Mouse (Mus musculus): ENCODE measurements around the gene Kcnd3.

Gene Kcnd3

DNA sequence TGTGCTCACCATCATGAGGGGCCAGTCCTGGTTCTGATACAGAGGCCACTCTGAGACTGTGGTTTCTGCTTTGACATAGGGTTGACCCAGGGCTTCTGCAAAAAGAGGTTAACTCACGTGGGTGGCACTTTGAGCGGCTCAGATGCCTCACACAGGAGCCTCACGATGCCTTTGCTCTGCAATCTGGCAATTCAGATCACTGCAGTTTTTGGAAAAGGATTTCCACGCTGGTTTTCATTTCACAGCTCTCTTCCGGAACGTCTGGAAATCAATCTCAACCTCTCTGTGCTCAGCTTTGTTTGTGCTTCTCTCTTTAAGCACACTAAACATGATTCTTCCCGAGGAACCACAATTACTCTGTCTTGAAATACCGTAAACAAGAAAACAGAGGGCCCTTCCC lies 14.4 kb downstream of the Kcnd3 start:
- no peak for DNase-seq

DNA sequence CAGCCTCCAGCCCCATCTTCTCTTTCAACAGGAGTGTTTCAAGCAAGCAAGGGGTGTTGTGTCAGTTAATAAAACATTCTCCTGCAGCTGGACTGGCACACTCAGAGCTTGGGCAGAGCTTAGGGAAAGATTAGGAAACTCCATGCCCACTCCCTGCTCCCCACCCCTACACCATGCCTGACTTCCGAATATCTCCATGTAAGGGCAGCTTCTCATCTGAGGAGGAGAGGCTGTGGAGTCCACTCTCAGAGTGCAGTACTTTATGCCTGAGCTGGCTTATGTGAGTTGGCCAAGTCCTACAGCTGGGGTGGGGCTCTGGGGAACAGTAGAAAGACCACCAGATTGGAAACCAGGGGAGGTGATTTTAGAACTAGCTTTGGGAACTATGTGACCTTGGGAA lies 20.4 kb downstream of the Kcnd3 start:
- DNase-seq: no peak

DNA sequence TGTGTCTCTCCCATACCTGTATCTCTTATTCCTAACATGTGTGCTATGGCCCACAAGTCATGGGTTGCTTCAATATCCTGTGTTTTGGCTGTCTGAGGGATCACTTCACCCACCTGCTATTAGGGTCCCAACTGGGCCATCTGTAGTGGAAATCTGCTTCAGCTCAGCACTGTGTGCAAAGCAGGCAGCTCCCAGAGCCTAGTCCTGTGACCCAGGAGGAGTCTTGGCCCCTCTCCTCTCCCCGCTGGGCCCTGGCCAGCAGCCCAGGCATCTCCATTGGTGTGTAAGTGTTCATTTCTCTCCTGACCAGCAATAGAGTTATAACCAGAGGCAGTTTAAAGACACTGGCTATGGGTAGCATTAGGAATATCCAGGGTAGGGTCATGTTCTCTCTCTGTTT lies 24.3 kb downstream of the Kcnd3 start:
- DNase-seq: peak; percentile 95

DNA sequence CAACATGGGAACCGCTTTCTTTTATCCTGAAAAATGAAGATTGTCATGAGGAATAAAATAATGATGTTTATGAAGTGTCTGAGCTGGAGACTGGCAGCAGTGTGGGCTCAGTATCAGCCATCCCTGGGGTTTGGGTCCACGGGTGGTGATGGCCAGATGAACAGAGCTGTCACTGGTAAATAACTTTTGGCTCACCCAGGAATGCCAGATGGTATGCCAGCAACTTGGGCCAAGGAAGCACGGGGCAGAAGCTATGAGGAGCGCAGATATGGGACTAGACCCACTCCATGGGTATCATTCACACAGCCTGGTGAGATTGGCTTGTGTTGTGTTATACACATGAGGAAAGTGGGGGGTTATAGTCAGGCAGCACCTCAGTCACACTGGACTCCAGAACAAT lies 26.7 kb downstream of the Kcnd3 start:
- DNase-seq: peak; percentile 79

DNA sequence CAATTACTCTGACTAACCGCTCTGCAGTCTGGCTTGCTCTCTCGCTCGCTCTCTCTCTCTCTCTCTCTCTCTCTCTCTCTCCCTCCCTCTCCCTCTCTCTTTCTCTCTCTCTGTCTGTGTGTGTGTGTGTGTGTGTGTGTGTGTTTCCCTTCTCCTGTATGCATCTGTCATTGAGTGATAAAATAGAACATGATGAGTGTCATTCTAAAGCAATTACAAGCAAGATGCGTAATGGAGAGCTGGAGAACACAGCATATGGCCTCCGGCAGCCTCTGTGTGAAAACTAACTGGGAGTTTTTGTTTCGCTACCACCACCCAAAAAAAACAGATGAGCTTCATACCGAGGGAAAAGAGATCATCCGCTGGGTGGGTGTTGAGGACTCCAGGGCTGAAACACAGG lies 29.3 kb downstream of the Kcnd3 start:
- DNase-seq: no peak

DNA sequence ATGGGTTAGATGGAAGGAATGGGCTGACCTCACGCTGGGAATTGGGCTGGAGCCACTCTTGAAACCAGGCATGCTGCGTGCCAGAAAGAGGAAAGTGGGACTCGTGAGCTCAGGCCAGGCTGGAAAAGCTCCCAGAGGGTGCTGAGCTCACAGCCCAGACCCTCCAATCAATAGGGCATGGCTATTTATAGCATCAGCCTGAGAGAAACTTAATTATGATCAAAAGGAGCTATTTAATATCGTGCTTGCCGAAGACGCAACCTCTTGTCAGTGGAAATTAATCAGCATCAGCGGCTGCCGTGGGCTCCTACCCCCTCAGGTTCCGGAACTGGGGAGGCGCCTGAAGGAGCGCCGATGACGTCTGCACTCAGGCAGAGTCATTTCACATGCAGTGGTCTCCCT lies 31.5 kb downstream of the Kcnd3 start:
- no peak for DNase-seq

DNA sequence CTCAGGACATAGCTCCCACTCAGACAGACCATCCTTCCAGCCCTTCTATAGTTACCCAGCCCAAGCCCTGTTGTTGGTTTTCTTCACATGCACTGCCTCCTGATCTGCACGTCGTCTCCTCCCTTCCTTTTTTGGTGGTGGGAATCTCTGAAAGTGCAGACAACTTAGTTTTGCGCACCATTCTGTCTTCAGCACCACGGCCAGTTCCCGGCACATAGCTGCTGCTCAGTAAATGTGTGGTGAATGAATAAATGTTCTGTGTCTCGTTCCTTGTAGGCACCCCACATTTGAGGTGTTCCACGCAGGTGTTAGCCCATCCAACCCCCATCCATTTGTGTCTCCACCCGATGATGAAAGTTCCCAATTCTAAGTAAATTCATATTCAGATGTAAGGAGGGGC lies 35.0 kb downstream of the Kcnd3 start:
- DNase-seq: no peak

DNA sequence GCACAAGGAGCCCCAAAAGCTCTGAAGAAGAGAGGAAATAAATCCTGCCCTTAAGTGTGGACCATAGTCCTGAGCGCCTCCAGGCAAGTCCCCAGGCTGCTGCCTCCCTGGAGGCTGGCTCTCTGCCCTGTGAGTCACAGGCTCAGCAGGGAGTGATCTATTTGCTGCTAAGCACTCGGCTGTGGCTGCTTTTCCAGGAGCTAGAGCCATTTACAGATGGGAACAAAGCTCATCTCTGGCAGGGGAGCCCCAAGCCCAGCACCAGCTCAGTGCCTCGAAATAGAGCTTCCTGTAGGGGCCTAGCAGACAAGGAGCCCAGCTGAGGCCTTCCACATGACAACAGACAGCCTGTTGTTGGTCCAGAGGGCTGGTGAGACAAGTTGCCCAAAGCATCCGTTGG lies 37.5 kb downstream of the Kcnd3 start:
- peak; percentile 69 for DNase-seq

DNA sequence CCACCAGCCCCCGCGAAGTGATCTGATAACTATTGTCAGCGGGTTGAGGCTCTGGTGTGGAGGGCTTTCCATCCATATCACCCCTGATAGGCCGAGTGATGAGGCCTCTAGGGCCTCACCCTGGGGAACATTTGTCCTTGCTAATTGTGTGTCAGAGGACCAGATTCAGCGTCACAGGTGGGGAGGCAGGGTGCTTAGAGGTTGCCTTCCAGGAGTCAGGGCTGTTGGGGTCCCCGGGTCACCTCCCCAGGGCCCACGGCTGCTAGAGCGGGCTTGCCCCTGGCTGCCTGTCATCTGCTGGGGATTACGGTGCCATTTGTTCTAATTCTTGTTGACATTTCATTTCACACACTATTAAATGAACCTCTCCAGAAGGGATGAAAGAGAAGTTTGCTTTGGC lies 42.8 kb downstream of the Kcnd3 start:
- no peak for DNase-seq

DNA sequence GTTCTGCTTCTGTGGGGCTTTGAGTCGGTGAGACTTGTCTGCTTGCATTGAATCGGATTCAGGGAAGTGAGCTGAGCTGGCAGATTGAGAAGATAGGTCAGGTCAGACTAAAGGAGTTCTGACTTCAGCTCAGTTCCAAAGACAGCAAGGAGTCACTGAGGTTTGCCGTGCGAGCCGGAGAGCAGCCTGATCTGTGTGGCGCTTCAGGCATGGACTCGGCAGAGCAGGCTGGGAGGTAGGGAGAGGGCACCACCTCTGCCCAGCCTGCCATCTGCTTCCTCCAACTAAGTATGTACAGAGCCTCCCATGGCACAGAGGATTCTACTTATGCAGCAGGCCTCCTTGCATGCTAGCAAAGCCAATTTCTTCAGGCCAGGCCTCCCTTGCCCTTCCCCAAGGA lies 44.1 kb downstream of the Kcnd3 start:
- no peak for DNase-seq

DNA sequence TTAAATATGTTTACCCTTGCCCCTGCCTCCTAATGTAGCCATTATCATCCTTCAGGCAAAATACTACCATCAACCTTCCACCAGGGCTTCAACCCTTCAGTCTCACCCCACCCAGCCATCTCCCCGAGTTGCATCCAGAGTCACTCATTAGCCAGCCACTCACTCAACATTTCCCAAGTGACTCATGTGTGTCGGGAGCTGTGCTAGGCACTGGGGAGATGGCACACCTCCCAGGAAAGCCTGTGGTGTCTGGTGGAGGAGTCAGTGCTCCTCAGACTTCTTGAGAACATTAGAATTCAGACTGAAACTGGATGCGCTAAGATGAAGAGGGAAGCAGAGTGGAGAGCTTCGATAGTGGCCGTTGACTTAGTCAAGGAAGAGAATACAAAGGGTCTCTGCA lies 44.8 kb downstream of the Kcnd3 start:
- DNase-seq: no peak

DNA sequence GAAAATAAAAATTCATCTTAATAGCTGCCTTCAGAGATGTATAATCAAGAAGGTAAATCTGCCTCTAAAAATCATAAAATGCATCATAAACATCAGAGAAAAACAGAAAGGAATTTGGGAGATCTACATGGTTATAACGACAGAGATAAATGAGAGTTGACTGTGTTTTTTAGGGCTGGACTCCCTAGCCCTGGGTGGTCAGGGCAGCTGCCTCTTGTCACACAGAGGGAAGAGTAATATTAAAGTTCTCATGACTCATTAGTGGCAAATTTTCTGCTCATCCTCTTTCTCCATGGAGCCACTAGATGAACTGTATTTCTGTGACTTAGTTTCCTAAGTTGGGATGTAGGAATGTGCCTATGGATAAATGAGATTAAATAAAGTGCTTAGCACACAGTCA lies 48.9 kb downstream of the Kcnd3 start:
- no peak for DNase-seq

DNA sequence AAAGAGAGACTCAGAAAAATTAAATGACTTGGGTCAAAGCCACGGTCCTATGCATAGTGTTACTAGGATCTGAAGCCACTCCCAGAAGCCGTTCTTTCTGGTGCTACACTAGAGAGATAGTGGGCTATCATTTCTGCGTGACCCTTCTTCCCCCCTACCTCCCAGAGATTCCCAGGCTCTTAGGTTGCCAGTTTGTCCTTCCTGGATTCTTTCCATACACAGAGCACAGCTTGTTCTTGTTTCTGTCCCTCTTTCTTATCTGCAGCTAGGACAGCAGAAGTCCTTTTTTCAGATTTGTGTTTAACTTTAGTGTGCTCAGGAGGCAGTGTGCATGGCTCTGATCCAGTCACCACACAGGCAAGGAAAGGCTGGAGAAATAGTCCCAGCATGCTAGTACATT lies 52.1 kb downstream of the Kcnd3 start:
- DNase-seq: no peak

DNA sequence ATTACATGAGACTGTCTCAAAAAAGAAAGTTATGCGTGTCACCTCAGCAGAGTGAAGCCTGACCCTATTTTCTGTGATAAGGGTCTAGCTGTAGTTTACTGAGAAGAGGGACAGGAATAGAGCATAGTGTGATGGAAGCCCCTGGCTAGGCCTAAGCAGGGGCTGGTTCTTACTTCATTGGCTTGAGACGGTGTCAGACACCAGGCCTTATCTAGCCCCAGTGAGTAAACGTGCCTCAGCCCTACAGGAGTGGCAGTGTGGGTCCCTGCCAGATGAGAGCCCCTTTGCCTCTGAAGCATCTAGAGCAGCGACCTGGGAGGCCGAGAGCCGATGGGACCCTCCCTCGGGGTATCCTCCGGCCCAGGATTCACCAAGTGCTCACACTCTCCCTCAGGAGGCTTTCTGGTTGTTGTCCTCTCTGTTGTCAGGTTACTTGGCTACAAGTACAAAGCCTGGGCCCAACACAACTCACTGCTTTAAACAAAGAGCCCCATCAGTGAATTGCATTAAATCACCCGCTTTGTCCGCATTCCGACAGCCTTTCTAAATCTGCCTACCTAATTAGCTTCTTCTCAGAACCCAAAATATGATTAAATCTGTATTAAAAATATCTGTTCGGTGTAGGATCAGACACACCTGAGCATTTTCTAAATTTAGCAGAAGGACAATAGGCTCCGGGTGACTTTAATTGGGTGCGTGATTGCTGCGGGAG lies 53.2 kb downstream of the Kcnd3 start:
- no peak for DNase-seq

DNA sequence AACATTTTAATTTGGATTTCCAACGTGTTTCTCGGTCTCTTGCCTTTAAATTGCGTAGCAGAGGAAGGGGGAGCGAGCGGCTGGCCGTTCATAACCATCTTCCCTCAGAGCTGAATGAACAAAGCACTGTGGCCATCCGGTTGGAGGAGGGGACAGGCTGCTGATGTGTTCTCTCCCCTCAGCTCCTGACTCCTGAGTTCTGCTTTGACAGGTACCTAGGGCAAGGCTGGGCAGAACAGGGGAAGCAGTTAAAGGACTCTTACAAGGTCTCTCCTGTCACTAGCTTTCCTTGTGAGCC lies 53.7 kb downstream of the Kcnd3 start:
- no peak for DNase-seq

DNA sequence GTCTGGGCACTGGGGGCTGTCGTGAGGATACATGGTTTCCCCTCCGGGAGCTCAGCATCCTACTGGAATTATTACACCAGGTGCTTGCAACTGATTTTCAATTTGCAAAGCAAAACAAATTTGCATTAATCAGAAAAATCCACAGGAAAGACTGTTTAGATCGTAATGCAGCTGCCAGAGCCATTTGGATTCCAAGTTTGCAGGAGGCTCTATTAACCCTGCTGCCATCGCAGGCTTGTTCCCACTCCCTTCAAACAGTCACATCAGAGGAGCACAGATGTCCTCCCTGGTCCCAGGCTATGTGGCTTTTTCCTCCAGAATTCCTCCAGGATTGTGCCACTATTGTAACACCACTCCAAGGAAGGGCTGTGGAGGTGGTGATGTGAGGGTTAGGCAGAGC lies 54.5 kb downstream of the Kcnd3 start:
- DNase-seq: no peak

DNA sequence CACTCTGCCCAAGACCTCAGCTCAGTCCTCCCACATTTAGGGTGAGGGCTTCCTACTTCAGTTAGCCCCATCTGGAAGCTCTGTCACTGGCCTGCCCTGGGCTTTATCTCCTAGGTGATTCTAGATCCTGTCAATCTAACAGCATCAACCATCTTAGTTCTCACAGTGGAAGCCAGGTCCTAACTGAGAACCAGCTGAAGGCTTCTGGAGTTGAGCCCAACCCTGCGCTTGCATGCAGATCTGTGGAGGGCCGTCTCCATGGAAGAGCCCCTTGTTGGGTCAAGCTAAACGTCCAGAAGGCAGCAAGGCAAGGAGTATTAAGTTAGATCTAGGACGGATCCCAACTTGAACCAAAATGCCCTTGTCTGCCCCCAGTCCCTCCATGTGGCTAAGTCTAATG lies 57.2 kb downstream of the Kcnd3 start:
- no peak for DNase-seq

DNA sequence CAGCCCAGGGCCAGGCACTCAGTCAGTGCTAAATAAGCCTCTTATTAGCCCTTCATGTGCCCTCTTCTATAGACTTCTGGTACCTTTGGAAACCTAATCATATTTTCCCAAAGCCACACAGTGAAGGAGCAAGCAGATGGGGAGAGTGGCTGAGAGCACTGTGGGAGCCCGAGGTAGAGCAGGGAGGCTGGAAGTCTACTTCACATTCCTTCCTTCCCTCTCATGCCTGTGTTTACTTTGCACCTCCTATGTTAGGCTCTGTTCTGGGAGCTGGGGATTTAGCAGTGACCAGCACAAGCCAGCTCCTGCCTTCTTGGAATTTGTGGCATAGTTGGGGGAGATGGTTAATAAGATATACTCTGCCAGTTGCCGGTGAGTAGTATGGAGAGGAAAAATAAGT lies 59.7 kb downstream of the Kcnd3 start:
- no peak for DNase-seq

DNA sequence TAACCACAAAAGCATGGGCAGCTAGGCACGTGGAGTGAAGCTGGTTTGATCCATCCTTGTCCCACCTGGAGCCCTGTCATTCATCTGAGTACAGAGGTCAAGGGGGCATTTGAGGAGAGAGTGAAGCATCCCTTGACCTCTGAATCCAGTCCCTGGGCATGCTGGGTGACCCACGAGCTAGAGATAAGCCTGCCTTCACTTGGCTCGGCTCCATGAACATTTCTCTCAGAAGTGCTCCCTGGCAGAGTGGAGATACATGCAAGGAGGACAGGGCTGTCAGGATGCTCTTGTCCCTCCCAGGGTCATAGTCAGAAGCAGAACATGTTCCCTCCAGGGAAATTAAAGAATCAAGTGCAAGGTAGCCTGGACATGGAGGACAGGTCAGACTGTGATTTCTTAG lies 62.1 kb downstream of the Kcnd3 start:
- no peak for DNase-seq

DNA sequence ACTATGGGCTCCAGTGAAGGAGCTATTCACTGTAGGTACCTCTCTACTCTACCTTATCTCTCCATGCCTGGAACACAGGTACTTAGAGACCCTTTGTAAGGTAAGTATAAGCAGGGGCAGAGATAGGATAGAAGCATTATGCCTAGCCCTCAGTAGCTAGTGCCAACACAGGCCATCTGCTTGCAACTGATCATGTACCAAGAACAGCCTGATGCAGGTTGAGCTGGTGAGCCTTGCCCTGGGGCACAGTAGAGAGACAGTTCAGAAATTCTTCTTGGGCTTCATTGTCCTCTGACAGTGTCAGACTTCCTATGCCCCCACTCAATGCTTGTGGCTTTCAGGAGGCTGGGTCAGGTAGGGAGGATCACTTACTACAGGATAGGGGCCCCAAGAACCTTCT lies 62.9 kb downstream of the Kcnd3 start:
- DNase-seq: peak; percentile 57

DNA sequence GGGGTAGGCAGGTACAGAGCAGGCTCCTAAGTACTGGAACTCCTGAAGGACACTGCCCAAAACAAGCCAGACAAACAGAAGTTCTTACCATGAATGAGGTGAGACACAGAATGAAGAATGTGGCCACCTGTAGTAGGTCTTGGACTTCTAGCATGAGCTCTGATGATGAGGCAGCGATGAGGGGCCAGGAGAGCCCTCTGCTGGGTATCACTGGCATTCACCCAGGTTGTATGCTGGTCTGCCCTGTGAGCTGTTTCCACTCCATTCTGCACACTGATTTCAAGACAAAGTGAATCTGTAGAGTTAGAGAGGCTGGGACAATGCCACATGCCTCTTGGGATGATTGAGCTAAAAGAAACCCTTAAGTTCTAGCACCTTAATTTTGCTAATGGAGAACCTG lies 63.5 kb downstream of the Kcnd3 start:
- DNase-seq: no peak

DNA sequence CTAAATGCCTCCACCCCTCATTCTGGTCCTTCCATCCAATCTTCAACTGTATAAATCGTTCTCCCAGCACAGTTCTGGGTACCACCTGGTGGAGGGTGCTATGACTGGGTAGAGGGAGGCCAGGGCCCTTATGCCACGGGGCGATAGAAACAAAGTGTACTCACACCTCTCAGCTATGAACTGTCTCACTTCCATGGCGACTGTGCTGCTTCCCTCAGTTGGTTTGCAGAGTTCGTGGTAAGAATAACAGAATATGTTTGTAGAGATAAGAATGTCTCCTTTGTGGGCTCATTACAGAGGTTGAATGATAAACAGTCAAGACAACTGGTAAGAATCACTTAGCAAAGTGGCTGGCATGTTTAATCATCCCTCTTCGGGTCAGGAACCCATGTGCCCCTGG lies 68.3 kb downstream of the Kcnd3 start:
- DNase-seq: no peak

DNA sequence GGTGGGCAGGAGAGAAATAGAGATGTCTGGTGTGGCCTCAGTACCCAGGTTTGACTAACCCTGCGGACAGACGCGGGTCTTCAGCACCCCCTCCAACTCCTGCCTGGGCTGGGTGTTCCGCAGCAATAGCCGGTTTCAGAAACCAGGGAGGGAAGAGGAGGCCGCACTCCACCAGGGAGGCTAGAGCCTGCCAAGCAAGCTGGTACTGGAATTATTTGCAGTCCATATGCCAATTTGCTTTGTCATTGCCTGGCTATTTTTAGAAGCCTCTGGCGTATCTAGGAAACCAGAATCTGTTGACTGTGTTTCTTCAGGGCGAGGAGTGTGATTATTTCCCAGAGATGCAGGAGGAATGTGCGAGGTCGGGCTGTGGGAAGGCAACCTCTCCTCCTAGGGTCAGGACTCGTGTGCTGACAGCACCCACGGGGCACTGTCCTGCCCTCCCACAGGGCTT lies 69.1 kb downstream of the Kcnd3 start:
- DNase-seq: peak; percentile 85

DNA sequence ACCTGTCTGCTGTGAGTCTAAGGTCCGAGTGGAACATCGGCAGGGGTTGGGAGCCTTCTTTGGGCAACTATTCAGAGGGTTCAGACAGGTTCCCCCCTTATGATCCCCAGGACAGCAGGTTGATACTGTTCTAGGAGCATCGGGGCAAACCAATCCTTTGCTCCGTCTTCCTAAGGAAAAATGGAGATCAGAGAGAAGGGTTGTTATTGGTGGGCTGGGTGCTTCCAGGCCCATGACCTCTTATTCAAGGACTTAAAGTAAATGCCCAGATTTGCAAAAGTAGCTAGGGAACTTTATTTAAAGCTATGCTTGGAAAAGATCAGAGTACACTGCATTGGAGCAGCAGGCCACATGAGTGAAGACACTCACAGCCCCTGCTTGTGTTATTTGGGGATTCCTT lies 69.5 kb downstream of the Kcnd3 start:
- DNase-seq: no peak

DNA sequence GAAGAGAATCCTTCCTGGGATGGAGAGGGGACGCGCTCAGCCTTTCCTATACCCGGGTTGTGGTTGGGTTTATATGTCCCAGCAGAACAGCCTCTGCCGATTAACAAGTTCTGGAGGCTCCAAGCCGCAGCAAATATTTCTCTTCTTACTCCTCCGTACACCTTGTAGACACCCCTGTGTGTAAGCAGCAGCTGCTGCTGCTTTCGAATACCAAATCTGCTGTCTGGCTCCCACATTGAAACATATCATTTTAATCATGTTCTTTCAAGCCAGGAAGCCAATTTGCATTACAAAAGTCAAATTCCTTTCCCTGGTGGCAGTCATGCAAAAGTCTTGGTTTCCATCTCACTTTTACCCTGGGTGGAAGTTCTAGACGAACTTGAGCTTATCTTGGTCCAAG lies 76.7 kb downstream of the Kcnd3 start:
- no peak for DNase-seq

DNA sequence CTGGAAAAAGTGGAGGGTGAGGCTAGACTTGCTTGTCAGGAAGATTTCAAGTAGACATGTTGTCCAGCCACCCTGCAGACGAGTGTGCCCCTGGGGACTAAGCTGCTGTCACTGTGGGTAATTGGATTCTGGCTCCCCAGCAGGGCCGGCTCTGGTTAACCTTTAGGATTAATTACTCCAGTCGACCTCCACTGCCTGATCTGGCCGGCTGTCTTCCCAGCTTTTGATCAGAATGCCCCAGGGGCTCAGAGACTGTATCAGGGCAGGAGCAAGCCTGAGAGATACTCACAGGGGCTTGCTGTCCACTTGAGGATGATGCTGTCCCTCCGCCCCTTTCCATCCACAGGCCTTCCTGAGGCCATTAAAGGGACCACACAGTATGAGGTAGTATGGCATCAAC lies 77.6 kb downstream of the Kcnd3 start:
- DNase-seq: no peak

All from cerebellum, adult 11 months (tissue).